Mouse (Mus musculus) heart, adult 18-20 months (tissue): ENCODE data around the gene Lepr. TPM values are rescaled to one million over a fixed set of nuclear protein-coding genes. Genes with fewer than 3 reads are reported as not detected.
"Not testable (repeated sequence)": the region's sequence is repeated elsewhere in the genome, so short reads cannot be mapped to it uniquely, and the experiment has no call there.

Source experiments
- DNase-seq, 2 experiments: peaks; one replicate each; pipeline ENCODE4 v3.0.0; 2021 to 2022; ENCODE audit warnings: mixed read lengths in 1 of 2
- total RNA-seq, 2 experiments: library from RNA; stranded (reverse); gene quantifications; 2 replicates each; pipeline ENCODE4 v1.2.3; 2021

Lepr gene
- total RNA-seq, 2 experiments from 2014 or later: 3.5 to 5.4 TPM

GRCm38 (mm10) chr4:101715805-101716204, 1.4 kb upstream of the Lepr start:
- DNase-seq: no peak

GRCm38 (mm10) chr4:101718991-101719580, 1.9 kb downstream of the Lepr start:
- peak; percentile 47 to 71 for DNase-seq

GRCm38 (mm10) chr4:101721705-101722104, 4.5 kb downstream of the Lepr start:
- no peak for DNase-seq

GRCm38 (mm10) chr4:101741973-101742372, 24.8 kb downstream of the Lepr start:
- no peak for DNase-seq

- DNase-seq: no peak
Measured at GRCm38 (mm10) chr4:101745534-101745933, 28.3 kb downstream of the Lepr start.

- no peak for DNase-seq
Measured at GRCm38 (mm10) chr4:101760490-101760889, 43.3 kb downstream of the Lepr start.

- DNase-seq: not testable (repeated sequence)
Measured at GRCm38 (mm10) chr4:101843923-101844322, 126.7 kb downstream of the Lepr start, which contains the start of gene B020004J07Rik. Gene B020004J07Rik (minus strand): TSS chr4:101844023.

GRCm38 (mm10) chr4:101850908-101851307, 133.7 kb downstream of the Lepr start:
- DNase-seq: no peak

GRCm38 (mm10) chr4:101860873-101861272, 143.7 kb downstream of the Lepr start:
- peak in 1 of 2 experiments; percentile 2 for DNase-seq

- DNase-seq: no peak
Measured at GRCm38 (mm10) chr4:101862289-101862688, 145.1 kb downstream of the Lepr start.

Other genes with a start within 250 kb of the Lepr start
- gene Dnajc6, start 220.8 kb upstream of the Lepr start, total RNA-seq: under 1 TPM; 0.51 to 0.74 TPM
- 10 to 100 TPM; 22.3 to 27.5 TPM for gene Leprot, start 69.7 kb upstream of the Lepr start, total RNA-seq
- gene B020004J07Rik, start 126.6 kb downstream of the Lepr start, total RNA-seq: not detected
- not detected for gene C130073F10Rik, start 176.4 kb downstream of the Lepr start, total RNA-seq
- gene Gm12800, start 191.7 kb downstream of the Lepr start, total RNA-seq: not detected
- not detected for gene Gm12794, start 223.0 kb downstream of the Lepr start, total RNA-seq